Mouse (Mus musculus): ENCODE results near the gene Plau. TPM values are rescaled to one million over a fixed set of nuclear protein-coding genes. Genes with fewer than 3 reads are reported as not detected.

Gene Plau
- total RNA-seq (2021): 10 to 100 TPM; 19.3 to 39.8 TPM
- long read RNA-seq, experiment 1, transcript Plau-201 (11 exons, 2,342 nt): major isoform, 7 of 12 reads
- long read RNA-seq, experiment 1, partial matches to known transcripts: 3 of 12 reads
- long read RNA-seq, experiment 1, other reads (novel, unspliced or antisense): 2 of 12 reads
- long read RNA-seq, experiment 2, partial matches to known transcripts: 0 of 4 reads
- long read RNA-seq, experiment 2, other reads (novel, unspliced or antisense): 1 of 4 reads

DNA sequence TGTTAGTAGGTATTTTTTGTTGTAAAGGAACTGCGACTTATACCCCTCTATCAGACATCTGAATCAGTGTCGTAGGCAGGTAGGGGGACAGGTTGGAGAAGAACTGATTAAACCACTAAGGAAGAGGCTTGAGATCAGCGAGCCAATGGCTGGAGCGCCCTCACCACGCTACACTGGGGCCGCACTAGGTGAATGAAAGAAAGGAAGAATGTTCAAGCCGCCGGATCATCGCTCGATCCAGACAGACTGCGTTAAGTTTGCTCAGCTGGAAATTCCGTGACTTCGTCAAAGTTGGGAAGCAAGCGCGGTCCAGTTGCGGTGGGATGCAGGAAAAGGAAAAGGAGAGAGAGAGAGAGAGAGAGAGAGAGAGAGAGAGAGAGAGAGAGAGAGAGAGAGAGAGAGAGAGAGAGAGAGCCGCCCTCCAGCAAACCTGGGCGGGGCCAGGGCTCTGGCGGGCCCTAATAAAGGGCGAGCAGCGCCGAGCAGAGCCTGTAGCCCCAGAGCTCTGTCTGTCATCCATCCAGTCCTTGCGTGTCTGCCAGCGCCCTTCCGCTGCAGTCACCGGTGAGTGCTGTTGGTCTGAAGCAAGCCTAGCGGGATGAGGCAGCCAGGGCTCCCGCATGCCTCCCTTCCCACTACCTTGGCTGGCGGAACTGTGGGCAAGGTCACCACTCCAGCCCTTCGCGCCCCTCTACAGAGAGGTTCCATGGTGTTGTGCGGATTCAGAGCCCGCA, at the start of gene Plau:
Gene Plau (plus strand): TSS at position 490 of the 734 bp plus-strand sequence.
- peak; percentile 81 for DNase-seq

DNA sequence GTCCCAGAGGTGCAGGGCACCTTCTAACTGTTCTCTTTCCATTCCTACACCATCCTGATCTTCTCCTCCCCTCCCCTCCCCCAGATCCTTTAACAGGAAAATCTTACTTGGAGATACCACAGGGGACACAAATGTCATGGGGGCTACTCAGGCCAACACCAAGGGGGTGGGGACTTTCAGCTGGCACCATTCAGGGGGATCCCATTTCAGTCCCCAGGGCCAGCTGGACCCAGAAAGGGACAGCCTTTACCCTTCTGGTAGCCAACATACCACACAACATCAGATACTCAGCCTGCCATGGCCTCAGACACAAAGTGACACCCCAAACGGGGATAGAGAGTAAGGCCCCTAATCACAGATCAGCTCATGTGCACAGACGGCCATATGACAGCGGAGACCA, 48.3 kb upstream of the Plau start:
- no peak for DNase-seq

DNA sequence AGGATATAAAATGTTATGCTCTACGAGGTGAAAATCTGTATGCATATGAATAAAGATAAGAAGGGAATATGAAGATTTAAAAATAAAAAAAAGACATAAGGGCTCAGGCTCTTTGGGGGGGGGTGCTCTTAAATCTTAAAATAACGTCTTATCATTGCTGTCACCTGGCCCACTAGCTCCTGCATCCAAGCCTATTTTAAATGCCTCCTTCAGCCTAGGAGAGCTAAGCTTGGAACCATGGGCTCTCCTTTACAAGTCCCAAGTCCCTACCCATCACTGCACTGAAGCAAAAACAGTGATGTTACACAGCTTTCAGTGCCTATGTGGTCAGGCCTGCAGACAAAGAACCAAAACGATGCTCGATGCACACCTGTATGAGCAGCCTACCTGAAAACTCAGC, 46.9 kb upstream of the Plau start:
- no peak for DNase-seq

DNA sequence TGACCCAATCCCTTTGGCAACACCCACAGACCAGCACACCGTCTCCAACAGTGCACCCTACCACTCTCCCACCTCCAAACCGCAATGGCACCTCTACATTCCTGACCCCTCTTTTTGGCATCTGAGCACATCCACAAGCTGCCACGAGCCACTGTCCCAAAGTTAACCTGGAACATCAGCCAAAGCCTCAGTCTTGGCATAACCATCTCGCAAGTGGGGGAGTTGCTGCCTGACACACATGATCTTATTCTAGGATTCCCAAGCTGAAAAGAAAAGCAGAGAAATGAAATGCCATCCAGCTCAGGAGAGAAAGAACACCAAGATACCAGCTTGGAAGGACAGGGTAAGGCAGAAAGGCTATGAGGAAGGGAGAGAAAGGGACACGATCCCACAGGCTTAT, 46.0 kb upstream of the Plau start:
- no peak for DNase-seq

- DNase-seq: no peak
These were observed 45.5 kb upstream of the Plau start for GRCm38 (mm10) chr14:20790996-20791395.

DNA sequence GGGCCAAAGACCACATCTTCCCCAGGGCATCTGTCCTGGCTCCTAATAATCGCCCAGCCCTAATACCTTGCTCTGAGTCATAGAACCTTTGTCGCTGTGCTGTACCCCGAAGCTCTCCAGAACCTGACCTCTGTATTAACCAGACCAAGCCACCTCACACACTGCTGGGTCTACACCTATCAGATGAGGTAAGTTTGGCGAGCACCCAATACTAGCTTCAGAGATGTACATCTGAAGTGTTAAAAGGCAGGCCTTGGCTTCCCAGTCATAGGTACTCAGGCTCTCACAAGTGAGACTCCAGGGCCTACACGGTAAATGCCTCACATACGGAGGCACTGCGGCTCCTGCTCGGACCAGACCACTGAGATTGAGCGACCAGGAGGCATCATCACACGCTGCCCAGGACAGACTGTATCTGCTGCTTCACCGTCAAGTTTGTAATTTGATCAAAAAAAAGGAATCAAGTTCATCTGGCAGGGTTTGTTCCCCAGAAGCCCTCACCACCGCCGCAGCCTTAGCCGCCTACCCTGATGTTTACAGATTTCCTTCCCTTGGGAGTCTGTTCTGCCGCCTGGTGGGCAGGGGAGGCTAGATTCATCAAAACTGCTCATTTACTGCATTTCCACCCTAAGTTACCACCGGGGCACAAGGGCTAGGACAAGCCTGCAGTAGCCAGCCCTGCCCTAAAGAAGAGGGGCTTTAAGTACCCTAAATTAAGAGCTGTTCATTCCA, 44.8 kb upstream of the Plau start:
- no peak for DNase-seq

- no peak for DNase-seq
These were observed 44.1 kb upstream of the Plau start for GRCm38 (mm10) chr14:20792243-20792921.

GRCm38 (mm10) chr14:20792922-20793757, 43.3 kb upstream of the Plau start:
- peak; percentile 60 for DNase-seq

DNA sequence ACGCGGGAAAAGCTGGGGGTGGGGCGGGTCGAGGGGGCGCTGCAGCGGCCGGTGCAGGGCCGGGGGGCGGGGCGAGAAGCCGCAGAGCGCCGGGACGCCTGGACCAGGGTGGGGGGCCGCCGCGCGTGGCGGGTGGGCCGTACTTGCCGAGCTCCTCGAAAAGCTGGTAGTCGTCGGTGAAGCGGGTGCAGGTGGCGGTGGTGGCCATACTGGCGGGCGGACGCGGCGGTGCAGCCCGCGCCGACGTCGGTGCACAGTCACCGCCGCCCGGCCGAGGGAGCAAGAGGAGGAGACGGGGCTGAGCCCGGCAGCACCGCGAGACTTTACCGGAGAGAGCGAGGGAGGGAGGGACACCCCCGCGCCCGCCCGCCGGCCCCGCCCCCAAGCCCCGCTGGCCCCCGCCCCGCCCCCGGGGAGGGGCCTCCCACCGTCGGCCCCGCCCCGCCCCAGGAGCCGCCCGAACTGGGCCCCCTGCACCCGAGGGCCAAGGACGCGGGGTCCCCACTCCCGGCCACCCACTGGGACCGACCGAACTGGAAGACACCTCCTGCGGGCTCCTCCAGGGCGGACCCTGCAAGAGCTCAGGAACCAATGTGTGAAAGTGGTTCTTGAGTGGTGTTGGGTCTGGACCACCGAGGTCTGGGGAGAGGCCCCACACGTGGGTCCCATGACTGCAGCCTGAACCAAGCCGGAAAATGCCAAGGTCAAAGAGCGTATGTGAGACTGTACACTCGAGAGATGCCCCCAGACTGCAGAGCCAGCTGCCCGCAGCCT, 42.5 kb upstream of the Plau start, which contains the start of gene Camk2g:
Gene Camk2g (minus strand): TSS at position 331 of the 774 bp plus-strand sequence.
- DNase-seq: peak; percentile 92

DNA sequence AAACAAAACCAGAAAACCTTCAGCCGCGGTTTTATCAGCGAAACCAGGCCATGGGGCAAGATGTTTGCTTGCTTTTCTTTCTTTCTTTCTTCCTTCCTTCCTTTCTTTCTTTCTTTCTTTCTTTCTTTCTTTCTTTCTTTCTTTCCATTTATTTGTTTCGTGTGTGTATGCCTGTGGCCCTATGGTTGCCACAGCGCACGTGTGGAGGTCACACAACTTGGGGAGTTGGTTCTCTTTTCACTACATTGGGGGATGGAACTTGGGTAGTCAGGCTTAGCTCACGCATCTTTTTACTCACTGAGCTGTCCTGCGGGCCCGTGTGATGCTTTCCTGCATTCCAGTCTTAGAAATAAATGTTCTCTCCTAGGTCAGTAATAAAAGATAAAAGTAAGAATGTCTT, 41.9 kb upstream of the Plau start:
- no peak for DNase-seq

DNA sequence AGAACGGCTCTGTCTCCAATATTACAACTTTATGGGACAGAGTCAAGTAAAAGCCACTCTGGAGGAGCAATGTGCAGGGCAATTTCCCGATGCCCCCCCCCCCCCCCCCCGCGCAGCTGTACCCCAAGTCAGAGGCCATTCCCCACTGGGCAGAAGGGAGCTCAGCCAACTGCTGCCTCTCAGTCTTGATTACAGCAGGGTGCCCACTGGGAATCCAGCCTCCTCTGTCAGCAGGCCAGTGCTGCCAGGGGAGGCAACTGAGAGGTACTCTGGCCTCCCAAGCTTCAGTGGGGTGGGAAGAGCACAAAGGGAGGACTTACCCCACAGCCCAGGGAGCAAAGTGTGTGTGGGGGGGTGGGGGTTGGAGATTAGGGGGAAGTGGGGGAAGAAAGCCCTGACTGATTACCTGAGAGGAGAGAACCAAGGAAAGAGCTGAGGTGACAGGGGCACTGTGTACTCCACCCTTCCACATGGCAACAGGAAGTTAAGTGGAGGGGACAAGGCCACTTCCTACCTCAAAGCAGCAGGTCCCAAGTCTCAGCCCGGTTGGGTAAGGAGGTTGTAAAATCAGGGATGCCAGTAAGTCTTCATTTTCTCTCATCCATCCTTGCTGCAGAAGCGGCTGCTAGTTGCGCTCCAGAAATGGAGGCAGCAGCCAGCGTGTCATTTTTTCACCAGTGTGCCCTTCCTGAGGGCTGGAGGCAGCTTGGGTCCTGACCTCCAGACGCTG, 40.9 kb upstream of the Plau start:
- peak; percentile 51 for DNase-seq

GRCm38 (mm10) chr14:20796170-20796569, 40.3 kb upstream of the Plau start:
- no peak for DNase-seq

DNA sequence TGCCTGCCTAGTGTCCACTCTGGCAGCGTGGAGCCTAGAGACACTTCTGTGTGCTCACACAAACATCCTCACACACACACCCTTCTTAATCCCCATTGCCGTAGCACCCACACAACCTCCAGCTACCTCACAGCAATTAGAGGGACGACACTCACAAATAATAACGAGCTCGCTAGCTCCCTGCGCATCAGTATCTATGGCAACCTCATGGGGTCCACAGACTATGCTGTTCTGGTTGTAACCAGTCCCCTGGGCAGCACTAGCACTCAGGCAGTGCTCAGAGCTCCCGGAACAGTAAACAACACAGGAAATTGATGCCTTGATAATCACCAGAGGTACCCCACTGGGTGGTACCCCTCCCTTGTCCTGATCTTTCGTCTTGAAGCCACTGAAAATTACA, 39.8 kb upstream of the Plau start:
- no peak for DNase-seq

DNA sequence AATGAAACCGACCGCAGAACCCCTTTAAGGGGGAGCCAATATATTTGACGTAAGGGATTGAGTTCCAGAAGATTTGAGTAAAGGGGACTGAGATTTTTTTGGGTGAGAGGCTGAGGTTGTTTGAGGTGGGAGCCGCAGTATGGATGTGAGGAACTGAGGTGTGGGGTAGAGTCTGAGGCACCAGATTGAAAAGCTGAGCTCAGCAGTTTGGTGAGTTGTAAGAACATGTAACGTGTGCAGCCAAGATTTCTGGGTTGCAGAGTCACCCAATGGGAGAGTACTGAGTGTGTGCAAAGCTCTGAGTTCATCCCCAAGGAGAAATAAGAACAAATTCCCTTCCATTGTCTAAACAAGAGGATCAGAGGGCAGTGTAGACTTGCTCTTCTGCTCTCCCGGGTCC, 38.2 kb upstream of the Plau start:
- DNase-seq: no peak

DNA sequence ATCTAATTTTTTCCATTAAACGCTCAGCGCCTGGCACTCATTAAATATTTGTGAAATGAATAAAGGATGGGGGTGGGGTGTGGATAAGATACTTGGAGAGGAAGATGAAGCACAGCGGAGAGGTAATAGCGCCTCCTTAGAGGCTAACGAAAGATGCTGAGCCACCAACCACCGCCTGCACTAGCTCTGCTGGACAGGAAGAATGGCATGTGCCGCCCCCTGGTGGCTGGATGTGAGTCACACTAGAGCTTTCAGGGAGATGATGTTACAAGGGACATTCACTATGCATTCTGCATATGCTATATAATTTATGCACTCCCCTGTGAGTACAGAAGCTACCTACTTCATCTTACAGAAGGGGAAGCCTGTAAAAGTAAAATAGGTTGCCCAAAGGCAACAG, 37.7 kb upstream of the Plau start:
- peak; percentile 96 for DNase-seq

DNA sequence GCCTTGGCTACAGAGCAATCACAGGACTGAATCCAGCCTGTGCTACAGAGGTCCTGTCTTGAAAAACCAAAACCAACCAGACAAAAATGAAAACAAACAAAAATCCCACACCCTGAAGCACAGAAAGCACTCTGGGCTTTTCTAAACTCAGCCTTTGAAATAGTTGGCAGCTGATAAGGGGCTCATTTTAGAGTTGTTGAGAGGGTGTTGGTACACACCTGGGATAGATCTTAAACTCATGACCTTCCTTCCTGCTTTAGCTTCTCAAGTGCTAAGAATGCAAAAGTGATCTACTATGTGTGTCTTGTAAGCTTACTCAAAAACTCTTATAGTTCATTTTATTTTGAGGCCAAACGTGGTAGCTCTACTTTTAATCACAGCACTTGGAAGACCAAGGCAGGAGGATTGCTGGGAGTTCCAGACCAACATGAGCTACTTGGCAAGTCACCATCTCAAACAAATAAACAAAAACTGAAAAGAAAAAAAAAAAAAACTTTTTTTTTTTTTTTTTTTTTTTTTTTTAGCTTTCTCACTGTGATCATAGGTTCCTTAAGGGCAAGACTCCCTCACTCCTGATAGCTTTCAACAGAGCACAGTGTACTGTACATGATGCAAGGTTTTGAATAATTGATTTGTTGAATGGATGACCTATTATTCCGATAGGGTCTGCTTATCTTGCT, 33.4 kb upstream of the Plau start:
- no peak for DNase-seq

GRCm38 (mm10) chr14:20803606-20803938, 32.9 kb upstream of the Plau start:
- DNase-seq: peak; percentile 86

- DNase-seq: no peak
These were observed 32.0 kb upstream of the Plau start for GRCm38 (mm10) chr14:20804481-20804880.

GRCm38 (mm10) chr14:20804964-20805672, 31.3 kb upstream of the Plau start:
- DNase-seq: peak; percentile 93

All from adrenal gland, postnatal 10 days (tissue).